Mouse (Mus musculus) testis, adult 2 months (tissue): ENCODE measurements around the gene Zfp946. TPM values are rescaled to one million over a fixed set of nuclear protein-coding genes. Genes with fewer than 3 reads are reported as not detected.

Experiments
- H3K27ac ChIP-seq: fragments of 200-500 bp; 2 replicates; pipeline ENCODE4 v1.5.1; 2012; ENCODE audit warnings: low read depth, low read length; ENCODE audit not compliant: control insufficient read depth, insufficient read depth
- H3K27me3 ChIP-seq: fragments of 200-500 bp; 2 replicates; pipeline ENCODE4 v1.6.1; 2012; ENCODE audit warnings: mild to moderate bottlenecking, low read length, moderate library complexity; ENCODE audit not compliant: control insufficient read depth, insufficient read depth
- H3K36me3 ChIP-seq: fragments of 200-500 bp; 2 replicates; pipeline ENCODE4 v1.6.1; 2012; ENCODE audit warnings: mild to moderate bottlenecking, low read length; ENCODE audit not compliant: control insufficient read depth, insufficient read depth
- H3K4me1 ChIP-seq: fragments of 200-500 bp; 2 replicates; pipeline ENCODE4 v1.6.1; 2012; ENCODE audit warnings: low read length; ENCODE audit not compliant: control insufficient read depth, insufficient read depth
- H3K4me3 ChIP-seq: fragments of 200-500 bp; 2 replicates; pipeline ENCODE4 v1.5.1; 2012; ENCODE audit warnings: low read depth, mild to moderate bottlenecking, low read length, moderate library complexity, mixed read lengths; ENCODE audit not compliant: control insufficient read depth
- CTCF ChIP-seq: fragments of 200-500 bp; IDR thresholded peaks from 2 replicates; pipeline ENCODE4 v1.5.1; 2012; ENCODE audit warnings: low read depth, mild to moderate bottlenecking, inconsistent platforms, low read length, moderate library complexity; ENCODE audit not compliant: control insufficient read depth, insufficient read depth, insufficient replicate concordance
- POLR2A ChIP-seq: fragments of 200-500 bp; IDR thresholded peaks from 2 replicates; pipeline ENCODE4 v1.6.1; 2012; ENCODE audit warnings: low read depth, mild to moderate bottlenecking, inconsistent platforms, low read length, moderate library complexity; ENCODE audit not compliant: control insufficient read depth
- polyA plus RNA-seq: library from polyadenylated mRNA; depleted of rRNA; stranded (reverse); fragments of >200 nt; gene quantifications from 2 replicates; pipeline ENCODE4 v1.2.3, GENCODE M21; 2012; rRNA removed

Zfp946 gene
- polyA plus RNA-seq, result 0.54 and 1.0 TPM in 2 replicates

DNA sequence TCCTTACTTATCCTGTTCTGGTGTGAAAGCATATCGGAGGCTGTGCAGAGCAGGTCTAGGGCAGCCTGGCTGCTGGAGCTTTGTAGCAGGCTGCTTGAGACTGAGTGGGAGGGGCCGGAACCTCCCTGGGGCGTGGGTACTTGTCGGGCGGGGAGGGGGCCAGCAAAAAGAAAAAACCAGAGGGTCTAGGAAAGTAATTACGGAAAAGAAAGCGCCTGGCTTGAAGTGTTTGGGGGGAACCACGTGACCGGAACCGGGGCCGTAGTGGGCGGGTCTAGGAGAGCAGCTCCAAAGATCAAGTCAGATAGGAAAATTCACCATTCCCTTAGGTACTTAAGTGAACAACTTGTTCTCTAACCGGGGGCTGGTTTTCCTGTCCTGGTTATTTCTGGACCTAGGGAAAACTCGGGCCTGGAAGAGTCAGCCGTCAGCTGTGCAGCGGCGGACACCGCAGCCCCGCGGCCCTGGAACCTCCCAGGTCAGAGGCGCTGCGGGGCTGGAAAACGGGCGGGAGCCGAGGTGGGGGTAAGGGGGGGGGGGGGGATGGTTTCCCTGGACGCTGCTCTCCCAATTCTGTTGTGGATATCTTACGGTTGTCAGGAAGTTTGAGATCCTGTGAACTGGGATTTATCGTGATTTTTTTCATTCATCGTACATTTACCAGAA, at the start of gene Zfp946:
Gene Zfp946, plus strand, starts transcription at position 271 of the 666 bp plus-strand sequence.
- Histone ChIP-seq H3K36me3 (no peaks in the 10 kb centered on the region), H3K27ac (peak within 1 kb of the TSS; percentile 73), H3K4me1 (peaks cover 2% of the 10 kb centered on the region; the same call in 1 of the 2 replicates), H3K27me3 (no peaks in the 10 kb centered on the region), H3K4me3 (peak within 1 kb of the TSS; percentile 93)
- TF ChIP-seq CTCF (no peak), POLR2A (no peak)

DNA sequence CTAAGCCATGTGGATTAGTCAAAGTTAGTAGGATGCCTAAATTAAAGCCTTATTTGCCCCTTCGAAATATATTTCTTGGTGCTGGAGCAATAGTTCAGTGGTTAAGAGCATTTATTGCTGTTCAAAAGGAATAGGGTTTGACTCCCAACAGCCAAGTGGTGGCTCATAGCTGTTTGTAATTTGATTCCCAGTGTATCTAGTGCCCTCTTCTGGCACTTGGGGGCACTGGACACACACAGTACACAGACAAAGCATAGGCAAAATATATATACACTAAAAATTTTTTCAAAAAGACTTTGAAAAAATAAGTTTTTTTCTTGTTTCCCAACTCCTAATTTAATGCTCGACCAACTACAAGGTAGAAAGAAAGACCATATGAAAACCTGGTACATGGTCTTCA, 13.3 kb upstream of the Zfp946 start:
- Histone ChIP-seq H3K4me1 (no peaks in the 10 kb centered on the region), H3K27ac (no peak overlapping the region), H3K36me3 (no peaks in the 10 kb centered on the region), H3K27me3 (no peaks in the 10 kb centered on the region), H3K4me3 (no peak overlapping the region)
- TF ChIP-seq POLR2A (no peak), CTCF (no peak)

DNA sequence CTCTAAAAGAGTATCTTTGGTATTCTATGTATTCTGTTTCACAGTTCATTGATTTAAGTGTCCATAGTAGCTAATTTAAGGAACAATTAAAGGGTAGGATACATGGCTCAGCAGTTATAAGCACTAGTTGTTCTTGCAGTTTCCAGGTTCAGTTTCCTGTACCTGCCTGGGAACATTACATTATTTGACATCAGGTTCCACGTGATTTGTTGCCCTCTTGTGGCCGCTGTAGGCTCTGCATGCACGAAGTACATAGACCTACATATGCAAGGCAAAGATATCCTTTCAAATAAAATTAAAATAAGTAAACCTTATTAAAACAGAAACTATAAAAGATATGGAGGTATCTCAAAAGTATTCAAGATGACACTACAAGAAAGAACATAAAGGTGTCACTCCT, 6.5 kb upstream of the Zfp946 start:
- H3K4me3 ChIP-seq, result no peak overlapping the region
- TF ChIP-seq POLR2A (no peak), CTCF (no peak)
- H3K27me3 ChIP-seq, result no peaks in the 10 kb centered on the region
- no peak overlapping the region for H3K27ac ChIP-seq
- H3K36me3 ChIP-seq, result no peaks in the 10 kb centered on the region
- no peaks in the 10 kb centered on the region for H3K4me1 ChIP-seq

DNA sequence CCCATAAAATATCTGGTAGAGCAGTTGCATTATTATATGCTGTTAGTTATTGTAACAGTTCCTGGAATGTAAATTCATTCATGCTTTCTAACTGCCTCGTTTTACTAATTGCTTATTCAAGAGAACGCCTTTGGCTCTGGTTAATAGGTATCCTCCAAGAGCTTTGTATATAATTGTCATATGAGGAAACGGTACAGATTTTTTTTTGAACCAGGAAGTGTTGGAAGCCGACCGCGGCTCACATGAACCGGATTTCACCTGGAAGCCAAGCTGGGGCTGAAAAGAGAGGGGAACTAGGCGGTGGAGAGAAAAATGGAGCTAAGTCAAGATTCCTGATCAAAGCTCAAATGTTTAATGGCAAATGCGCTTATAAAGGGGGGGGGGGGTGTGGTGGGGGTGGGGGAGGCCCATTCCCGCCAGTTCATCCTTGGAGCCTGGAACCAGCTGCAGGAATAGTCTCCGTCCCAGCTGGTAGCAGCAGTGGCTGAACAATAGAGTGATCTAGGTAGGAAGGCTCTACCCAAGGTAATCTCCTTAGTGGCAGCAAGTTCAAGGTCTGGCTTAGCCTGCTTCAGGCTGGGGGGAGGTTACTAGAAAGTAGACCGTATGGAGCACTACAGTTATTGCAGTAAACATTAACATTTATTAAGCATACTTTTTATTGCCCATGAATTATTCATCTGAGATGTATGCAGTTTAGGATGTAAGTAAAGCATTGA, 773 bp downstream of the Zfp946 start:
- Histone ChIP-seq H3K27ac (no peak overlapping the region), H3K4me1 (peaks cover 2% of the 10 kb centered on the region; the same call in 1 of the 2 replicates), H3K27me3 (no peaks in the 10 kb centered on the region), H3K36me3 (no peaks in the 10 kb centered on the region), H3K4me3 (peak overlapping the region; percentile 15; the same call in 1 of the 2 replicates)
- TF ChIP-seq CTCF (no peak), POLR2A (no peak)

DNA sequence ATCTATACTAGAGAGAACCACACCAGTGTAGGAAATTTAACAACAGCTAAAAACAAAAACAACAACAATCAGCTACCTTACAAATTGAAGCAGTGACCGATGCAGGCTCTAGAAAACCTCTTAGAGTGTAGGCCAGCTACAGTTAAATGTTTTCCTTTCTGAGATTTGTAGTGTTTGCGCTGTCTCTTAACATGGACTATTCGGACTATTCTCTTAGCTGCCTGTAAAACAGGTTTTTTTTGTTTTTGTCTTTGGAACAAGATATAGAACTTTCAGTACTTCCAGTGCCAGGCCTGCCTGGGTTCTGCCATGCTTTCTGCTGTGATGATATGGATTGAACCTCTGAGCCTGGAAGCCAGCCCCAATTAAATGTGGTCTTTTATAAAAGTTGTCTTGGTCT, 23.7 kb downstream of the Zfp946 start:
- Histone ChIP-seq H3K4me1 (no peaks in the 10 kb centered on the region), H3K4me3 (no peak overlapping the region), H3K36me3 (no peaks in the 10 kb centered on the region), H3K27ac (no peak overlapping the region), H3K27me3 (no peaks in the 10 kb centered on the region)
- TF ChIP-seq POLR2A (no peak), CTCF (no peak)

DNA sequence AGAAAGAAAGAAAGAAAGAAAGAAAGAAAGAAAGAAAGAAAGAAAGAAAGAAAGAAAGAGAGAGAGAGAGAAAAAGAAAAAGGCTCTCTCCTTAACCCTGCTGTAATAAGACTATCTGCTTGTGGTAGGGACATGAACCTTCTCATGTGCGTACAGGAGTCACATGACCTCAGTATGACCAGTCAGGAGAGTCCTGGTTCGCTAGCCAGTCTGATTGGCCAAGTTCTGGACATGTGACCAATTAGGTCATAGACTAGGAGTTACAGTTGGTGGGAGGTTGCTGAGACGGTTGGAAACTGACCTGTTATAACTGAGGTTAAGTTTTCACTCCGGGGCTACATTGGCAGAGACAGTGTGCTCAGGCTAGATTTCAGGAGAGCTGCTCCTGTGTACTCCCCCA, 73.1 kb downstream of the Zfp946 start:
- Histone ChIP-seq H3K27ac (peak overlapping the region; percentile 100), H3K4me1 (no peaks in the 10 kb centered on the region)

More for the DNA sequence above, 73.1 kb downstream of the Zfp946 start:
- Histone ChIP-seq H3K4me3 (peak overlapping the region; percentile 95), H3K27me3 (no peaks in the 10 kb centered on the region), H3K36me3 (no peaks in the 10 kb centered on the region)
- TF ChIP-seq POLR2A (peak; percentile 54; the same call in 1 of the 2 replicates), CTCF (no peak)

Other genes starting within 250 kb of the Zfp946 start
- gene Zfp994, start 198.6 kb upstream of the Zfp946 start, polyA plus RNA-seq, result 0.11 and 0.25 TPM in 2 replicates
- gene CT030661.1, start 109.4 kb upstream of the Zfp946 start, polyA plus RNA-seq, result 1.4 and 2.0 TPM in 2 replicates
- 2.8 and 3.0 TPM in 2 replicates for gene Zfp944, start 62.8 kb upstream of the Zfp946 start, polyA plus RNA-seq
- gene Zfp758, start 62.8 kb upstream of the Zfp946 start, polyA plus RNA-seq, result 0.71 and 0.84 TPM in 2 replicates
- gene Vmn2r111, start 149.3 kb downstream of the Zfp946 start, polyA plus RNA-seq, result 0.02 TPM in 1 of 2 replicates, not detected in the other
- 0.01 TPM in 2 replicates for gene Vmn2r112, start 176.7 kb downstream of the Zfp946 start, polyA plus RNA-seq